Mouse (Mus musculus) brain, embryonic 14.5 days (tissue): ENCODE data around the gene Tmem190.

ENCODE experiments used
- CTCF ChIP-seq: fragments of 200-500 bp; IDR thresholded peaks from 2 replicates; pipeline ENCODE4 v1.5.1; 2012; ENCODE audit warnings: inconsistent platforms, mild to moderate bottlenecking, moderate library complexity, borderline replicate concordance; ENCODE audit not compliant: insufficient read depth, insufficient read length; ENCODE audit errors: extremely low read depth
- POLR2A ChIP-seq: fragments of 200-500 bp; IDR thresholded peaks from 2 replicates; pipeline ENCODE4 v1.6.1; 2012; ENCODE audit warnings: mild to moderate bottlenecking, inconsistent platforms, borderline replicate concordance; ENCODE audit not compliant: poor library complexity, insufficient read depth, insufficient read length, severe bottlenecking; ENCODE audit errors: extremely low read depth

DNA sequence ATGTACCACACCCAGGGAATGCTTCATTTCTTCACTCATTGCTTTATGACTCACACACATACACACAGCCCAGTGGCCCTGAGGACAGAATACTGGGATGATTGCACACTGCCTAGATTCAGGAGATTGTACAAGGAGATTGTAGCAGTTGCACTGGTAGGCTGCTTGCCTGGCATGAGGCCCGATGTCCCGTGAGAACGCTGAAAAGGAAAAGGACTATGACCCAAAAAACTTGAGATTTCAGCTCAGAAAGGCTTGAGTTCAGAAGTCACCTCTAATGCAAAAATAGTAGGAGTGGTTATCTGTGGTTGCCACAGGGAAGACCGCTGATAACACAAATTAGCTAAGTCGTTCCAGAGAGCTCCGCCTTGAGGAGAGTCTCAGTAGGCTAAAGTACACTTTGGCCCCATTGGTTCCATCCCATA, 49.8 kb upstream of the Tmem190 start:
- TF ChIP-seq POLR2A (no peak), CTCF (no peak)
